Mouse (Mus musculus): ENCODE results near the gene Ifitm1. TPM values are rescaled to one million over a fixed set of nuclear protein-coding genes. Genes with fewer than 3 reads are reported as not detected.

Gene Ifitm1
- polyA plus RNA-seq, 1 experiment from 2014 or later, result 33.5 TPM

Other genes with a start within 250 kb of the Ifitm1 start
- not detected in 2 replicates for gene Cyp2e1, start 203.5 kb upstream of the Ifitm1 start, polyA plus RNA-seq (2014; fragmentation: Nextera tagmentation; extraction: Ambion mirVana)
- gene Syce1, start 179.4 kb upstream of the Ifitm1 start, polyA plus RNA-seq (2014; fragmentation: Nextera tagmentation; extraction: Ambion mirVana), result 0.58 TPM in 1 of 2 replicates, not detected in the other
- 0.63 and 0.96 TPM in 2 replicates for gene Zfp941, start 145.0 kb upstream of the Ifitm1 start, polyA plus RNA-seq (2014; fragmentation: Nextera tagmentation; extraction: Ambion mirVana)
- gene Urah, start 132.2 kb upstream of the Ifitm1 start, polyA plus RNA-seq (2014; fragmentation: Nextera tagmentation; extraction: Ambion mirVana), result 2.7 and 3.7 TPM in 2 replicates
- not detected in 2 replicates for gene Scgb1c1, start 121.7 kb upstream of the Ifitm1 start, polyA plus RNA-seq (2014; fragmentation: Nextera tagmentation; extraction: Ambion mirVana)
- not detected in 2 replicates for gene Odf3, start 119.4 kb upstream of the Ifitm1 start, polyA plus RNA-seq (2014; fragmentation: Nextera tagmentation; extraction: Ambion mirVana)
- not detected in 2 replicates for gene Gm45785, start 110.9 kb upstream of the Ifitm1 start, polyA plus RNA-seq (2014; fragmentation: Nextera tagmentation; extraction: Ambion mirVana)
- gene Ric8a, start 110.3 kb upstream of the Ifitm1 start, polyA plus RNA-seq (2014; fragmentation: Nextera tagmentation; extraction: Ambion mirVana), result 44.3 and 45.4 TPM in 2 replicates
- 21.5 and 25.1 TPM in 2 replicates for gene Bet1l, start 109.6 kb upstream of the Ifitm1 start, polyA plus RNA-seq (2014; fragmentation: Nextera tagmentation; extraction: Ambion mirVana)
- 162 and 183 TPM in 2 replicates for gene Psmd13, start 85.3 kb upstream of the Ifitm1 start, polyA plus RNA-seq (2014; fragmentation: Nextera tagmentation; extraction: Ambion mirVana)
- gene Sirt3, start 84.9 kb upstream of the Ifitm1 start, polyA plus RNA-seq (2014; fragmentation: Nextera tagmentation; extraction: Ambion mirVana), result 19.9 and 24.5 TPM in 2 replicates
- gene Cox8b, start 66.8 kb upstream of the Ifitm1 start, polyA plus RNA-seq (2014; fragmentation: Nextera tagmentation; extraction: Ambion mirVana), result 0.97 TPM in 1 of 2 replicates, not detected in the other
- gene Nlrp6, start 46.3 kb upstream of the Ifitm1 start, polyA plus RNA-seq (2014; fragmentation: Nextera tagmentation; extraction: Ambion mirVana), result 1.3 and 1.9 TPM in 2 replicates
- gene Pgghg, start 25.8 kb upstream of the Ifitm1 start, polyA plus RNA-seq (2014; fragmentation: Nextera tagmentation; extraction: Ambion mirVana), result 13.1 and 13.2 TPM in 2 replicates
- gene Ifitm5, start 16.9 kb upstream of the Ifitm1 start, polyA plus RNA-seq (2014; fragmentation: Nextera tagmentation; extraction: Ambion mirVana), result 0.58 and 0.60 TPM in 2 replicates
- gene Gm45717, start 11.3 kb upstream of the Ifitm1 start, polyA plus RNA-seq (2014; fragmentation: Nextera tagmentation; extraction: Ambion mirVana), result not detected in 2 replicates
- gene Ifitm2, start 11.2 kb upstream of the Ifitm1 start, polyA plus RNA-seq (2014; fragmentation: Nextera tagmentation; extraction: Ambion mirVana), result 478 and 500 TPM in 2 replicates
- gene Ifitm3, start 43.5 kb downstream of the Ifitm1 start, polyA plus RNA-seq (2014; fragmentation: Nextera tagmentation; extraction: Ambion mirVana), result 45.0 and 47.5 TPM in 2 replicates
- gene Ifitm6, start 50.7 kb downstream of the Ifitm1 start, polyA plus RNA-seq (2014; fragmentation: Nextera tagmentation; extraction: Ambion mirVana), result 0.90 and 0.97 TPM in 2 replicates
- not detected in 2 replicates for gene Gm17387, start 61.9 kb downstream of the Ifitm1 start, polyA plus RNA-seq (2014; fragmentation: Nextera tagmentation; extraction: Ambion mirVana)
- gene B4galnt4, start 93.9 kb downstream of the Ifitm1 start, polyA plus RNA-seq (2014; fragmentation: Nextera tagmentation; extraction: Ambion mirVana), result 3.4 and 4.7 TPM in 2 replicates
- 1.9 and 2.7 TPM in 2 replicates for gene Pkp3, start 111.0 kb downstream of the Ifitm1 start, polyA plus RNA-seq (2014; fragmentation: Nextera tagmentation; extraction: Ambion mirVana)
- gene Sigirr, start 133.4 kb downstream of the Ifitm1 start, polyA plus RNA-seq (2014; fragmentation: Nextera tagmentation; extraction: Ambion mirVana), result 21.4 and 23.5 TPM in 2 replicates
- gene Ano9, start 150.6 kb downstream of the Ifitm1 start, polyA plus RNA-seq (2014; fragmentation: Nextera tagmentation; extraction: Ambion mirVana), result 0.09 and 0.41 TPM in 2 replicates
- 134 and 147 TPM in 2 replicates for gene Ptdss2, start 155.2 kb downstream of the Ifitm1 start, polyA plus RNA-seq (2014; fragmentation: Nextera tagmentation; extraction: Ambion mirVana)
- gene Rnh1, start 205.6 kb downstream of the Ifitm1 start, polyA plus RNA-seq (2014; fragmentation: Nextera tagmentation; extraction: Ambion mirVana), result 91.2 and 93.7 TPM in 2 replicates
- gene Hras, start 226.8 kb downstream of the Ifitm1 start, polyA plus RNA-seq (2014; fragmentation: Nextera tagmentation; extraction: Ambion mirVana), result 112 and 118 TPM in 2 replicates
- gene Lrrc56, start 226.9 kb downstream of the Ifitm1 start, polyA plus RNA-seq (2014; fragmentation: Nextera tagmentation; extraction: Ambion mirVana), result 20.8 and 20.9 TPM in 2 replicates
- gene Lmntd2, start 246.9 kb downstream of the Ifitm1 start, polyA plus RNA-seq (2014; fragmentation: Nextera tagmentation; extraction: Ambion mirVana), result 1.8 and 2.6 TPM in 2 replicates
- gene Rassf7, start 248.6 kb downstream of the Ifitm1 start, polyA plus RNA-seq (2014; fragmentation: Nextera tagmentation; extraction: Ambion mirVana), result 35.1 TPM in 2 replicates

Measured in liver, embryonic 11.5 days (tissue).